Mouse (Mus musculus) 416B (cell line): Measurements from ENCODE around the gene Adgrl3.
A peak's percentile ranks its signal among the peaks of the same experiment; 100 is the strongest.
"Not testable (repeated sequence)": the region's sequence is repeated elsewhere in the genome, so short reads cannot be mapped to it uniquely, and the experiment has no call there.

Source experiments
- DNase-seq: peaks from one replicate; pipeline ENCODE4 v3.0.0; 2011; ENCODE audit warnings: low read depth

Gene Adgrl3

GRCm38 (mm10) chr5:81405582-81406143 lies 385.7 kb downstream of the Adgrl3 start:
- no peak for DNase-seq

- DNase-seq: no peak
Measured at GRCm38 (mm10) chr5:81417326-81417725, 397.4 kb downstream of the Adgrl3 start.

GRCm38 (mm10) chr5:81427393-81427792 lies 407.5 kb downstream of the Adgrl3 start:
- DNase-seq: no peak

- no peak for DNase-seq
Measured at GRCm38 (mm10) chr5:81436375-81436774, 416.4 kb downstream of the Adgrl3 start.

- peak; percentile 51 for DNase-seq
Measured at GRCm38 (mm10) chr5:81442150-81442549, 422.2 kb downstream of the Adgrl3 start.

GRCm38 (mm10) chr5:81465971-81466370 lies 446.0 kb downstream of the Adgrl3 start:
- DNase-seq: no peak

- no peak for DNase-seq
Measured at GRCm38 (mm10) chr5:81474681-81475080, 454.7 kb downstream of the Adgrl3 start.

GRCm38 (mm10) chr5:81475406-81475805 lies 455.5 kb downstream of the Adgrl3 start:
- no peak for DNase-seq

GRCm38 (mm10) chr5:81475971-81476606 lies 456.2 kb downstream of the Adgrl3 start:
- DNase-seq: peak; percentile 13

GRCm38 (mm10) chr5:81480911-81481310 lies 461.0 kb downstream of the Adgrl3 start:
- DNase-seq: no peak

GRCm38 (mm10) chr5:81483890-81484289 lies 464.0 kb downstream of the Adgrl3 start:
- peak; percentile 96 for DNase-seq

GRCm38 (mm10) chr5:81501076-81501475 lies 481.1 kb downstream of the Adgrl3 start:
- DNase-seq: peak; percentile 53

GRCm38 (mm10) chr5:81518720-81519496 lies 499.0 kb downstream of the Adgrl3 start:
- no peak for DNase-seq

GRCm38 (mm10) chr5:81519497-81520382 lies 499.8 kb downstream of the Adgrl3 start:
- peak; percentile 32 for DNase-seq

GRCm38 (mm10) chr5:81522760-81523159 lies 502.8 kb downstream of the Adgrl3 start:
- DNase-seq: no peak

GRCm38 (mm10) chr5:81524532-81524961 lies 504.6 kb downstream of the Adgrl3 start:
- no peak for DNase-seq

- no peak for DNase-seq
Measured at GRCm38 (mm10) chr5:81525326-81525725, 505.4 kb downstream of the Adgrl3 start.

- no peak for DNase-seq
Measured at GRCm38 (mm10) chr5:81531639-81532038, 511.7 kb downstream of the Adgrl3 start.

GRCm38 (mm10) chr5:81550211-81550610 lies 530.3 kb downstream of the Adgrl3 start:
- DNase-seq: no peak

- DNase-seq: not testable (repeated sequence)
Measured at GRCm38 (mm10) chr5:81555149-81555548, 535.2 kb downstream of the Adgrl3 start.

- DNase-seq: no peak
Measured at GRCm38 (mm10) chr5:81556008-81556407, 536.1 kb downstream of the Adgrl3 start.

GRCm38 (mm10) chr5:81558965-81559364 lies 539.0 kb downstream of the Adgrl3 start:
- no peak for DNase-seq
